In the genomic region with DNA sequence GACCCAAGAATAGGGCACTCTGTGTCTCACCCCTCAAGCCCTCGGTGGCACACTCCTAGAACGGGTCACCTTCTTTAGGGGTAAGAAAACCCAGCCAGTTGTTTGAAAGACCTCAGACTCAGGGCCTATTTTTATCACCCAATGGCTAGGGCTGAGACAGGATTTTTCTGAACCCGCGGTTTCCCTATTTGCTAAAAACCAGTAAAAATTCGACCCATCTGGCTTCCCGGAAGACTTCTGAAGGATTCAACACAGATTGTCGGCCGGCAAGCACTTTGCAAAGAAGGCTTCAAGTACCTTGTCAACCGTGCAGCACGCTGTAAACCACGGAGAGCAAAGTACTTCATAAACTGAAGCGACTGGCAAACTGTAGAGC, we compare ENCODE assay signal across 8 mouse cellular contexts. TPM values are rescaled to one million over a fixed set of nuclear protein-coding genes. Genes with fewer than 3 reads are reported as not detected.
DNase-seq lines count a peak whose midpoint lies in the region; ATAC-seq and TF ChIP-seq lines count a peak whose summit lies in the region.

No protein-coding gene starts in this region.

- H3K4me2 ChIP-seq in heart, embryonic 16.5 days (ENCODE audit: low read depth, low read length): peak overlapping the region; percentile 99
- H3K4me2 ChIP-seq in hindbrain, embryonic 11.5 days (replicated peaks; ENCODE audit: low read depth, low read length): peak overlapping the region; percentile 90
- H3K4me2 ChIP-seq in midbrain, embryonic 13.5 days (replicated peaks): peak overlapping the region; percentile 96

- DNase-seq in heart, adult 2 months: no peak
- DNase-seq in ZHBTc4 (ENCODE audit: low read depth, low spot score): peak; percentile 40
- no peak for DNase-seq in hindbrain, embryonic 11.5 days (ENCODE audit: low spot score)
- no peak for DNase-seq in left cerebral cortex, adult 9 months (ENCODE audit: low spot score in 2 of 2)
- no peak for DNase-seq in T-cell, adult 2 months (ENCODE audit: low spot score)
- no peak for DNase-seq in left cerebral cortex, adult 11 months (ENCODE audit: low spot score)

- intact Hi-C loops in heart, adult 2 months (cut with DNase I): no loop called here

- no peaks in the 10 kb centered on the region for H3K9me3 ChIP-seq in heart, embryonic 16.5 days (replicated peaks; ENCODE audit: control insufficient read depth, low read length)
- H3K9me3 ChIP-seq in hindbrain, embryonic 11.5 days (ENCODE audit: control insufficient read depth, low read length): no peaks in the 10 kb centered on the region
- no peaks in the 10 kb centered on the region for H3K9me3 ChIP-seq in midbrain, embryonic 13.5 days

- 13% methylated on average over 12 of the region's 12 CpGs for WGBS in heart, embryonic 16.5 days
- 29% methylated on average over 12 of the region's 12 CpGs for WGBS in heart, adult 2 months
- WGBS in hindbrain, embryonic 11.5 days: 10% methylated on average over 12 of the region's 12 CpGs
- 9% methylated on average over 12 of the region's 12 CpGs for WGBS in midbrain, embryonic 13.5 days

- no peaks in the 10 kb centered on the region for H3K36me3 ChIP-seq in heart, embryonic 16.5 days (ENCODE audit: control insufficient read depth, insufficient read depth)
- H3K36me3 ChIP-seq in heart, adult 2 months (ENCODE audit: control insufficient read depth, insufficient read depth, low read length): no peaks in the 10 kb centered on the region
- no peaks in the 10 kb centered on the region for H3K36me3 ChIP-seq in hindbrain, embryonic 11.5 days (ENCODE audit: control insufficient read depth, insufficient read depth, low read length)
- no peaks in the 10 kb centered on the region for H3K36me3 ChIP-seq in midbrain, embryonic 13.5 days

- no peak for TF ChIP-seq CTCF in heart, adult 2 months (IDR thresholded peaks at IDR 0.05)

- TF ChIP-seq POLR2A in heart, adult 2 months (IDR thresholded peaks at IDR 0.05; ENCODE audit: insufficient read depth, low read depth, low read length): no peak

- H3K4me3 ChIP-seq in heart, embryonic 16.5 days (ENCODE audit: low read length): peak overlapping the region; percentile 75
- no peak overlapping the region for H3K4me3 ChIP-seq in heart, adult 2 months
- H3K4me3 ChIP-seq in hindbrain, embryonic 11.5 days (ENCODE audit: low read depth, low read length): peak overlapping the region; percentile 70
- peak overlapping the region; percentile 99 for H3K4me3 ChIP-seq in midbrain, embryonic 13.5 days (replicated peaks)

- peak overlapping the region; percentile 75 for H3K9ac ChIP-seq in heart, embryonic 16.5 days (ENCODE audit: low read length)
- no peak overlapping the region for H3K9ac ChIP-seq in heart, adult 2 months (ENCODE audit: low read depth, low read length)
- H3K9ac ChIP-seq in hindbrain, embryonic 11.5 days (ENCODE audit: low read depth, low read length): peak overlapping the region; percentile 95
- H3K9ac ChIP-seq in midbrain, embryonic 13.5 days (replicated peaks): peak overlapping the region; percentile 97

- H3K79me2 ChIP-seq in heart, adult 2 months (replicated peaks; ENCODE audit: control insufficient read depth, insufficient read depth, low read length): no peaks in the 10 kb centered on the region

- no peak for ATAC-seq in heart, embryonic 16.5 days (replicated peaks; ENCODE audit: extremely low read depth, insufficient read depth, low FRiP score)
- no peak for ATAC-seq in hindbrain, embryonic 11.5 days (ENCODE audit: low FRiP score)
- ATAC-seq in midbrain, embryonic 13.5 days: no peak

- peaks cover 15% of the 10 kb centered on the region for H3K4me1 ChIP-seq in heart, embryonic 16.5 days (ENCODE audit: control insufficient read depth, insufficient read depth, low read length)
- no peaks in the 10 kb centered on the region for H3K4me1 ChIP-seq in heart, adult 2 months (ENCODE audit: control insufficient read depth, insufficient read depth, low read length)
- H3K4me1 ChIP-seq in hindbrain, embryonic 11.5 days (replicated peaks; ENCODE audit: control insufficient read depth, insufficient read depth, low read length): peaks cover 27% of the 10 kb centered on the region
- H3K4me1 ChIP-seq in midbrain, embryonic 13.5 days (replicated peaks): peaks cover 81% of the 10 kb centered on the region

- no peak for TF ChIP-seq EP300 in heart, adult 2 months (IDR thresholded peaks at IDR 0.05; ENCODE audit: insufficient read depth, low read depth, low read length)

- H3K27ac ChIP-seq in heart, embryonic 16.5 days (ENCODE audit: low read length): no peak overlapping the region
- H3K27ac ChIP-seq in heart, adult 2 months: no peak overlapping the region
- no peak overlapping the region for H3K27ac ChIP-seq in hindbrain, embryonic 11.5 days (ENCODE audit: low read depth, low read length)
- peak overlapping the region; percentile 99; the same call in 1 of the 2 replicates for H3K27ac ChIP-seq in midbrain, embryonic 13.5 days

- peaks cover 74% of the 10 kb centered on the region for H3K27me3 ChIP-seq in heart, embryonic 16.5 days (ENCODE audit: control insufficient read depth, insufficient read depth, low read length)
- H3K27me3 ChIP-seq in heart, adult 2 months (ENCODE audit: control insufficient read depth, insufficient read depth, low read length): peaks cover 17% of the 10 kb centered on the region
- no peaks in the 10 kb centered on the region for H3K27me3 ChIP-seq in hindbrain, embryonic 11.5 days (ENCODE audit: control insufficient read depth, insufficient read depth, low read length)
- no peaks in the 10 kb centered on the region for H3K27me3 ChIP-seq in midbrain, embryonic 13.5 days

RNA-seq across cellular contexts. Expression of gene Ephb2, which starts 1.4 kb away (rescaled TPM):
- polyA plus RNA-seq in heart, embryonic 16.5 days (2015; fragmentation: Nextera tagmentation; extraction: Ambion mirVana): 0.70 and 1.4 TPM in 2 replicates
- under 1 TPM; 0.73 to 0.77 TPM for total RNA-seq in heart, adult 2 months (2021)
- polyA plus RNA-seq in heart, adult 2 months (2012; rRNA removed): 0.96 and 1.2 TPM in 2 replicates
- 18.5 and 20.1 TPM in 2 replicates for polyA plus RNA-seq in hindbrain, embryonic 11.5 days (2014; fragmentation: Nextera tagmentation; extraction: Ambion mirVana)
- 20.3 and 25.0 TPM in 2 replicates for polyA plus RNA-seq in midbrain, embryonic 13.5 days (2015; fragmentation: Nextera tagmentation; extraction: Ambion mirVana)

RNA-seq across cellular contexts. Expression of gene C1qb, which starts 51.6 kb away (rescaled TPM):
- 41.3 and 44.5 TPM in 2 replicates for polyA plus RNA-seq in heart, embryonic 16.5 days (2015; fragmentation: Nextera tagmentation; extraction: Ambion mirVana)
- 10 to 100 TPM; 52.8 to 54.8 TPM for total RNA-seq in heart, adult 2 months (2021)
- 70.8 and 74.0 TPM in 2 replicates for polyA plus RNA-seq in heart, adult 2 months (2012; rRNA removed)
- 34.4 and 40.3 TPM in 2 replicates for polyA plus RNA-seq in hindbrain, embryonic 11.5 days (2014; fragmentation: Nextera tagmentation; extraction: Ambion mirVana)
- polyA plus RNA-seq in midbrain, embryonic 13.5 days (2015; fragmentation: Nextera tagmentation; extraction: Ambion mirVana): 25.0 and 30.4 TPM in 2 replicates

RNA-seq across cellular contexts. Expression of gene C1qc, which starts 58.4 kb away (rescaled TPM):
- polyA plus RNA-seq in heart, embryonic 16.5 days (2015; fragmentation: Nextera tagmentation; extraction: Ambion mirVana): 20.7 and 21.0 TPM in 2 replicates
- total RNA-seq in heart, adult 2 months (2021): 10 to 100 TPM; 39.6 to 41.5 TPM
- 57.0 and 63.2 TPM in 2 replicates for polyA plus RNA-seq in heart, adult 2 months (2012; rRNA removed)
- 17.7 and 19.2 TPM in 2 replicates for polyA plus RNA-seq in hindbrain, embryonic 11.5 days (2014; fragmentation: Nextera tagmentation; extraction: Ambion mirVana)
- 13.6 and 16.2 TPM in 2 replicates for polyA plus RNA-seq in midbrain, embryonic 13.5 days (2015; fragmentation: Nextera tagmentation; extraction: Ambion mirVana)
